Mouse (Mus musculus) adrenal gland, postnatal 10 days (tissue): Measurements from ENCODE around the gene Rph3a. TPM values are rescaled to one million over a fixed set of nuclear protein-coding genes. Genes with fewer than 3 reads are reported as not detected.
"Not testable (repeated sequence)": the region's sequence is repeated elsewhere in the genome, so short reads cannot be mapped to it uniquely, and the experiment has no call there.

Experiments used
- DNase-seq: peaks from one replicate; pipeline ENCODE4 v3.0.0; 2021; ENCODE audit warnings: mixed read lengths
- total RNA-seq, 2 experiments: library from RNA; stranded (reverse); gene quantifications; 2 replicates each; pipeline ENCODE4 v1.2.3; 2021

The Rph3a gene
- total RNA-seq, 2 experiments from 2014 or later, result 1.7 to 3.4 TPM

- DNase-seq, result not testable (repeated sequence)
These were observed 102.8 kb downstream of the Rph3a start, which contains the start of gene Oas1a for GRCm38 (mm10) chr5:120906791-120907733. TSS of gene Oas1a (minus strand) at chr5:120907521.

DNA sequence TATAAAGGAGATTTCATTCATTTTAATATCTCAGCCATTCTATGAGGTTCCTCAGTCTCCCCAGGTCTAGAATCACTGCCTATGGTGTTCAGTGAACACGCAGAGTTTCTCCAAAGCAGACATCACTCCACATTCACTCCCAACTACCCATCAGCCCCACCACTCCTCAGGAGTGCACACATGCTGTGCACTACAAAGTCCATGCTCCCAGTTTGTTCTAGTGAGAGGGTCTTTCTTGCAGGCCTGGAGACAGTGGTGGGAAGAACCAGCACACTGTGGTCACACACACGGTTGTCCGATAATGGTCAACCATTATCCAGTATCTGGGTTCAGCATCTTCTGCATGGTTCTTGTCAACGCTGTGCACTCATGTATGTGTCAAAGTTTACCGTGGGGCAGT is 107.8 kb downstream of the Rph3a start:
- DNase-seq, result no peak

- no peak for DNase-seq
These were observed 109.2 kb downstream of the Rph3a start for GRCm38 (mm10) chr5:120900666-120901065.

DNA sequence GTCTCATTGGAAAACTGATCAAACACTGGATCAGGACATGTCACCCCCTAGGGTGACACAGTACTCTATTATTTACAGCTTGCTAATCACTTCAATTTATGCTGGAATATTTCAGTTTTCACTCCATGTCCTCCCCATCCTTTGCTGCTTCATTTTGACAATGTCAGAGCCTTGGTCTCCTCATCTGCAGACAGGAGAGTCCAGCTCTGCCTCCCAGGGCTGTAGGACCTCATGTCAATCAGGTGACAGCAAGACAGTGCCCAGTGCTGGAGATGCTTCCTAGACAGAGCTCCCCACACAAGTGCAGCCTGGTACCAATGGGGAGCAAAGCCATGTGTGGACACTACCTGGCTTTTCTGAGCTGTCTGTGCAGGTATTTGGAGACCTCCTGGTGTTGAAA is 111.2 kb downstream of the Rph3a start:
- DNase-seq, result no peak

GRCm38 (mm10) chr5:120898307-120898706 is 111.6 kb downstream of the Rph3a start:
- no peak for DNase-seq

- no peak for DNase-seq
These were observed 114.5 kb downstream of the Rph3a start for GRCm38 (mm10) chr5:120895231-120895900.

- DNase-seq, result not testable (repeated sequence)
These were observed 115.2 kb downstream of the Rph3a start for GRCm38 (mm10) chr5:120894692-120895091.

- DNase-seq, result not testable (repeated sequence)
These were observed 116.0 kb downstream of the Rph3a start for GRCm38 (mm10) chr5:120893866-120894265.

DNA sequence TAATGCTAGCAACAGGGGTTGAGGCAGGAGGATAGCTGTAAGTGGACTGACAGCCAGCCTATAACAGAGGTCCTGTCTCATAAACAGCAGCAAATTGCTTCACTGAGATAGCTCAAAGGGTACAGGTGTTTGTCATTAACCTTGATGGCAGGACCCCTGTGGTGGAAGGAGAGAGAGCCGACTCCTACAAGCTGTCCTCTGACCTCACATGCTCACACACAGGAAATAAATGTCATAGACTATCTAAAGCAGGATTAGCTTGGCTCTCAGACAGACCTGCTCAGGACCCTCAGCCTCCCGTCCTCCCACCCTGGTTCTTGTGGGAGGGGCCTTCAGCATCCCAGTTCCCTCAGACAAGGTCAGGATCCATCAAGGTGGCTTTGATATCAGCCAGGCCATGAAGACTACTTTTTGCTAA is 117.6 kb downstream of the Rph3a start:
- DNase-seq, result no peak

- not testable (repeated sequence) for DNase-seq
These were observed 118.2 kb downstream of the Rph3a start for GRCm38 (mm10) chr5:120891566-120892242.

DNA sequence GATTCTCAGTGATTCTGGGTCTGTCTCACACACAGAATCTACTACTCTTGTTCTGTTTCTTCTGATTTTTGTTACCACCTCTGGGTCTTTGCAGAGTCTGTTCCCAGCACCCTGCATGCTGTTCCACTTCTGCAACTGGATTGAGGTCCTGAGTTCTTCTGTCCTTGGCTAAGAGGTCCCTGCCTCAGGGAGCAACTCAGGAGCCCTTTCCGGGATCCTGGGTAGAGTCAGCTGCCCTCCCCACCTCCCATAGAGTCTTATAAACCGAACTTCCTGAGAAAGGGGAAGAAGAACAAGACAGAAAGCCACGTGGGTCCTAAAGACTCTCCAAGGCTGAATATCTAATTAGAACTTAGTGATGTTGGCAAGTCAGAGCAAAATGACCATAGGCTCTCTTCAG is 118.9 kb downstream of the Rph3a start:
- DNase-seq, result no peak

Other genes starting within 250 kb of the Rph3a start
- under 1 TPM; 0.15 to 0.21 TPM for gene Oas3, start 232.4 kb downstream of the Rph3a start, total RNA-seq
- gene Oas1e, start 214.6 kb downstream of the Rph3a start, total RNA-seq, result not detected
- gene Oas1c, start 197.6 kb downstream of the Rph3a start, total RNA-seq, result 1 to 10 TPM; 1.0 to 1.1 TPM
- not detected for gene Oas1f, start 162.7 kb downstream of the Rph3a start, total RNA-seq
- not detected for gene Oas1h, start 148.7 kb downstream of the Rph3a start, total RNA-seq
- under 1 TPM in 1 of 2 experiments, not detected in 1; 0.21 TPM for gene Oas1g, start 122.5 kb downstream of the Rph3a start, total RNA-seq
- gene Oas1a, start 102.6 kb downstream of the Rph3a start, total RNA-seq, result under 1 TPM in 1 of 2 experiments, not detected in 1; 0.58 TPM
- under 1 TPM in 1 of 2 experiments, not detected in 1; 0.18 TPM for gene Oas1d, start 95.6 kb downstream of the Rph3a start, total RNA-seq
- gene Ptpn11, start 181.3 kb upstream of the Rph3a start, total RNA-seq, result 10 to 100 TPM; 85.8 to 88.5 TPM
- gene Rpl6, start 194.4 kb upstream of the Rph3a start, total RNA-seq, result 1,000 to 10,000 TPM; 1,004 to 1,027 TPM
- 10 to 100 TPM; 18.7 to 27.8 TPM for gene Hectd4, start 210.1 kb upstream of the Rph3a start, total RNA-seq